Mouse (Mus musculus): ENCODE measurements around the gene Fam102b.

- TF ChIP-seq HCFC1 (IDR thresholded peaks at IDR 0.05; ENCODE audit: borderline replicate concordance, insufficient read depth, low read length) (no peak), ZNF384 (IDR thresholded peaks at IDR 0.05; ENCODE audit: low read depth, low read length) (no peak), ZC3H11A (IDR thresholded peaks at IDR 0.05; ENCODE audit: borderline replicate concordance, low read depth, low read length) (no peak)
Measured at GRCm38 (mm10) chr3:108961655-108962054, 65.8 kb downstream of the Fam102b start.

All from ES-E14 (cell line).